ENCODE assay signal across 14 mouse cellular contexts in genomic region chr9:56108174-56108573, GRCm38 (mm10). TPM values are rescaled to one million over a fixed set of nuclear protein-coding genes. Genes with fewer than 3 reads are reported as not detected.
DNase-seq lines count a peak whose midpoint lies in the region; ATAC-seq and TF ChIP-seq lines count a peak whose summit lies in the region.
"Had no signal": no experiment of that assay in that cellular context is flagged by ENCODE, and none has a peak within 500 bp of the region (broad histone marks: within the 10 kb centered on the region; RNA-seq: fewer than 3 reads in every experiment).

No protein-coding gene starts in this region.

- peak overlapping the region; percentile 30; the same call in 1 of the 2 replicates for H3K27ac ChIP-seq in liver, embryonic 16.5 days (ENCODE audit: low read length)
- H3K27ac ChIP-seq: embryonic facial prominence, embryonic 12.5 days had no signal

- ATAC-seq in liver, embryonic 16.5 days (ENCODE audit: low read depth): peak; percentile 35; the same call in 1 of the 2 replicates
- ATAC-seq in monocyte, adult 5-6 weeks (replicated peaks; ENCODE audit: insufficient number of reproducible peaks, low FRiP score, low TSS enrichment, poor library complexity, severe bottlenecking): peak; percentile 84
- ATAC-seq: forebrain, postnatal 0 days had no signal

- H3K9me3 ChIP-seq in liver, embryonic 16.5 days (replicated peaks; ENCODE audit: control insufficient read depth, low read length): no peaks in the 10 kb centered on the region
- H3K9me3 ChIP-seq: embryonic facial prominence, embryonic 12.5 days had no signal

- WGBS in lung, adult 2 months: 62% methylated on average over 5 of the region's 5 CpGs
- WGBS in liver, embryonic 16.5 days (ENCODE audit: insufficient replicate concordance): 31% methylated on average over 5 of the region's 5 CpGs

- no peak overlapping the region for H3K4me3 ChIP-seq in lung, adult 2 months (replicated peaks; ENCODE audit: extremely low read depth, low read depth, low read length)
- H3K4me3 ChIP-seq in liver, embryonic 16.5 days (ENCODE audit: low read depth, low read length): no peak overlapping the region
- H3K4me3 ChIP-seq: embryonic facial prominence, embryonic 12.5 days had no signal

- no peaks in the 10 kb centered on the region for H3K4me1 ChIP-seq in lung, adult 2 months (ENCODE audit: control insufficient read depth, insufficient read depth, low read length)
- no peaks in the 10 kb centered on the region for H3K4me1 ChIP-seq in liver, embryonic 16.5 days (ENCODE audit: control insufficient read depth, low read depth, low read length)
- H3K4me1 ChIP-seq: embryonic facial prominence, embryonic 12.5 days had no signal

- no peak overlapping the region for H3K4me2 ChIP-seq in liver, embryonic 16.5 days (ENCODE audit: low read depth, low read length)
- H3K4me2 ChIP-seq: embryonic facial prominence, embryonic 12.5 days had no signal

- H3K27me3 ChIP-seq in liver, embryonic 16.5 days (ENCODE audit: control insufficient read depth, insufficient read depth, low read depth, low read length): no peaks in the 10 kb centered on the region
- H3K27me3 ChIP-seq: embryonic facial prominence, embryonic 12.5 days had no signal

- TF ChIP-seq CTCF in lung, adult 2 months (IDR thresholded peaks at IDR 0.05; ENCODE audit: insufficient read depth, low read length): no peak

- H3K9ac ChIP-seq in liver, embryonic 16.5 days (ENCODE audit: low read depth, low read length): no peak overlapping the region
- H3K9ac ChIP-seq: embryonic facial prominence, embryonic 12.5 days; forebrain, postnatal 0 days had no signal

- peak; percentile 37 to 55 for DNase-seq in lung, adult 18-20 months
- no peak for DNase-seq in lung, adult 2 months
- DNase-seq in c-Kit-positive CD71-negative TER-119-negative erythroid progenitor cells, embryonic 14.5 days (ENCODE audit: low read depth): peak; percentile 58
- DNase-seq in ovary, postnatal 36 days (ENCODE audit: low spot score): no peak
- DNase-seq in embryo, embryonic 10.5 days (ENCODE audit: low spot score): no peak
- DNase-seq: adrenal gland, postnatal 14 days; cerebellum, adult 8-10 months; forebrain, postnatal 0 days; gastrocnemius, postnatal 25 days; kidney, postnatal 14 days; spleen, adult 18-20 months had no signal

- H3K36me3 ChIP-seq in liver, embryonic 16.5 days (ENCODE audit: control insufficient read depth, insufficient read depth): no peaks in the 10 kb centered on the region
- H3K36me3 ChIP-seq: embryonic facial prominence, embryonic 12.5 days had no signal

- no peak for TF ChIP-seq POLR2A in lung, adult 2 months (IDR thresholded peaks at IDR 0.05; ENCODE audit: borderline replicate concordance, extremely low read depth, low read depth, low read length)

RNA-seq across cellular contexts. Expression of gene Pstpip1, which starts 18.4 kb away (rescaled TPM):
- 9.5 and 14.5 TPM in 2 replicates for polyA plus RNA-seq in lung, adult 2 months (2012; rRNA removed)
- 5.5 and 6.2 TPM in 2 replicates for polyA plus RNA-seq in liver, embryonic 16.5 days (2015; fragmentation: Nextera tagmentation; extraction: Ambion mirVana)
- total RNA-seq in monocyte, adult 5-6 weeks (2017): 114 to 190 TPM (median 131 TPM) in 3 replicates

RNA-seq across cellular contexts. Expression of gene Tspan3, which starts 57.1 kb away (rescaled TPM):
- polyA plus RNA-seq in lung, adult 2 months (2012; rRNA removed): 102 and 109 TPM in 2 replicates
- 21.7 and 27.5 TPM in 2 replicates for polyA plus RNA-seq in liver, embryonic 16.5 days (2015; fragmentation: Nextera tagmentation; extraction: Ambion mirVana)
- total RNA-seq in monocyte, adult 5-6 weeks (2017): 4.1 to 9.5 TPM (median 7.8 TPM) in 3 replicates

Comparison
In these comparisons a context has a peak if more than half of its experiments do, and no peak if none do; other contexts are left out.
1. DNase-seq: peak in lung, adult 18-20 months (2 of 2) and c-Kit-positive CD71-negative TER-119-negative erythroid progenitor cells, embryonic 14.5 days (single experiment); none in lung, adult 2 months (single experiment), ovary, postnatal 36 days (single experiment) and embryo, embryonic 10.5 days (single experiment).